Comparison of ENCODE assay signal across 8 mouse cellular contexts in genomic region chr14:47276036-47276603, GRCm38 (mm10). TPM values are rescaled to one million over a fixed set of nuclear protein-coding genes. Genes with fewer than 3 reads are reported as not detected.
A peak's percentile ranks its signal among the peaks of the same experiment; 100 is the strongest.
DNase-seq lines count a peak whose midpoint lies in the region; ATAC-seq and TF ChIP-seq lines count a peak whose summit lies in the region.

No protein-coding gene starts in this region.

- H3K27ac ChIP-seq in lung, embryonic 14.5 days (ENCODE audit: low read depth): peak overlapping the region; percentile 96
- peak overlapping the region; percentile 98 for H3K27ac ChIP-seq in heart, embryonic 15.5 days
- H3K27ac ChIP-seq in liver, embryonic 16.5 days (ENCODE audit: low read length): peak overlapping the region; percentile 96

- ATAC-seq in lung, embryonic 14.5 days (ENCODE audit: insufficient read depth): peak; percentile 24; the same call in 1 of the 2 replicates
- ATAC-seq in heart, embryonic 15.5 days (replicated peaks; ENCODE audit: insufficient number of reproducible peaks, insufficient read depth, low FRiP score, low read depth): 0 out of 2 replicates have a peak, but pooled peaks have one; percentile 2
- ATAC-seq in liver, embryonic 16.5 days (ENCODE audit: low read depth): no peak

- WGBS in lung, embryonic 14.5 days: under 1% methylated on average over 22 of the region's 22 CpGs
- WGBS in heart, embryonic 15.5 days: 1% methylated on average over 22 of the region's 22 CpGs
- WGBS in liver, embryonic 16.5 days (ENCODE audit: insufficient replicate concordance): 0% methylated on average over 22 of the region's 22 CpGs

- peak overlapping the region; percentile 70 for H3K4me3 ChIP-seq in lung, embryonic 14.5 days (ENCODE audit: low read depth, low read length)
- peak overlapping the region; percentile 98 for H3K4me3 ChIP-seq in heart, embryonic 15.5 days
- peak overlapping the region; percentile 98 for H3K4me3 ChIP-seq in liver, embryonic 16.5 days (ENCODE audit: low read depth, low read length)

- peaks cover 32% of the 10 kb centered on the region for H3K36me3 ChIP-seq in lung, embryonic 14.5 days (ENCODE audit: insufficient read depth)
- H3K36me3 ChIP-seq in heart, embryonic 15.5 days: peaks cover 8% of the 10 kb centered on the region; the same call in 1 of the 2 replicates
- peaks cover 22% of the 10 kb centered on the region for H3K36me3 ChIP-seq in liver, embryonic 16.5 days (ENCODE audit: control insufficient read depth, insufficient read depth)

- no peaks in the 10 kb centered on the region for H3K9me3 ChIP-seq in lung, embryonic 14.5 days (ENCODE audit: low read depth, low read length)
- no peaks in the 10 kb centered on the region for H3K9me3 ChIP-seq in heart, embryonic 15.5 days (replicated peaks)
- H3K9me3 ChIP-seq in liver, embryonic 16.5 days (replicated peaks; ENCODE audit: control insufficient read depth, low read length): no peaks in the 10 kb centered on the region

- H3K27me3 ChIP-seq in lung, embryonic 14.5 days (ENCODE audit: insufficient read depth, low read length): no peaks in the 10 kb centered on the region
- H3K27me3 ChIP-seq in heart, embryonic 15.5 days: no peaks in the 10 kb centered on the region
- no peaks in the 10 kb centered on the region for H3K27me3 ChIP-seq in liver, embryonic 16.5 days (ENCODE audit: control insufficient read depth, insufficient read depth, low read depth, low read length)

- peak; percentile 50 for DNase-seq in lung, embryonic 14.5 days
- DNase-seq in lung, postnatal 14 days: no peak
- peak; percentile 7 for DNase-seq in brain, adult 2 months (ENCODE audit: low read depth, low spot score)
- peak; percentile 25 to 68 for DNase-seq in spleen, postnatal 4 days (ENCODE audit: low spot score in 2 of 2)
- DNase-seq in adrenal gland, postnatal 25 days: no peak
- DNase-seq in Muller cell, postnatal 12 days (ENCODE audit: inconsistent ontology term): no peak

- no peak for TF ChIP-seq CTCF in lung, embryonic 14.5 days (IDR thresholded peaks at IDR 0.05; ENCODE audit: low read depth)

- peak overlapping the region; percentile 84 for H3K9ac ChIP-seq in lung, embryonic 14.5 days
- peak overlapping the region; percentile 93 for H3K9ac ChIP-seq in heart, embryonic 15.5 days
- peak overlapping the region; percentile 89 for H3K9ac ChIP-seq in liver, embryonic 16.5 days (ENCODE audit: low read depth, low read length)

- 0 out of 2 replicates have a peak, but pooled peaks cover 2% of the 10 kb centered on the region for H3K4me1 ChIP-seq in lung, embryonic 14.5 days (ENCODE audit: insufficient read depth)
- peaks cover 8% of the 10 kb centered on the region for H3K4me1 ChIP-seq in heart, embryonic 15.5 days (replicated peaks)
- peaks cover 11% of the 10 kb centered on the region for H3K4me1 ChIP-seq in liver, embryonic 16.5 days (ENCODE audit: control insufficient read depth, low read depth, low read length)

- H3K4me2 ChIP-seq in lung, embryonic 14.5 days: peak overlapping the region; percentile 81
- H3K4me2 ChIP-seq in heart, embryonic 15.5 days: peak overlapping the region; percentile 88
- peak overlapping the region; percentile 83 for H3K4me2 ChIP-seq in liver, embryonic 16.5 days (ENCODE audit: low read depth, low read length)

RNA-seq across cellular contexts. Expression of gene Wdhd1, which starts 0.5 kb away (rescaled TPM):
- 44.2 and 46.8 TPM in 2 replicates for polyA plus RNA-seq in lung, embryonic 14.5 days (2014; fragmentation: Nextera tagmentation; extraction: Ambion mirVana)
- polyA plus RNA-seq in heart, embryonic 15.5 days (2015; fragmentation: Nextera tagmentation; extraction: Ambion mirVana): 11.7 and 17.4 TPM in 2 replicates
- 29.5 and 33.8 TPM in 2 replicates for polyA plus RNA-seq in liver, embryonic 16.5 days (2015; fragmentation: Nextera tagmentation; extraction: Ambion mirVana)
- 4.8 and 7.5 TPM in 2 replicates for total RNA-seq in adrenal gland, postnatal 25 days (2021)

RNA-seq across cellular contexts. Expression of gene Socs4, which starts 0.6 kb away (rescaled TPM):
- polyA plus RNA-seq in lung, embryonic 14.5 days (2014; fragmentation: Nextera tagmentation; extraction: Ambion mirVana): 4.1 and 4.3 TPM in 2 replicates
- polyA plus RNA-seq in heart, embryonic 15.5 days (2015; fragmentation: Nextera tagmentation; extraction: Ambion mirVana): 1.8 and 1.9 TPM in 2 replicates
- polyA plus RNA-seq in liver, embryonic 16.5 days (2015; fragmentation: Nextera tagmentation; extraction: Ambion mirVana): 1.8 and 2.2 TPM in 2 replicates
- 20.1 and 20.6 TPM in 2 replicates for total RNA-seq in adrenal gland, postnatal 25 days (2021)

RNA-seq across cellular contexts. Expression of gene Mapk1ip1l, which starts 21.9 kb away (rescaled TPM):
- 97.1 and 101 TPM in 2 replicates for polyA plus RNA-seq in lung, embryonic 14.5 days (2014; fragmentation: Nextera tagmentation; extraction: Ambion mirVana)
- 35.9 and 43.6 TPM in 2 replicates for polyA plus RNA-seq in heart, embryonic 15.5 days (2015; fragmentation: Nextera tagmentation; extraction: Ambion mirVana)
- 27.0 and 30.9 TPM in 2 replicates for polyA plus RNA-seq in liver, embryonic 16.5 days (2015; fragmentation: Nextera tagmentation; extraction: Ambion mirVana)
- 60.6 and 77.5 TPM in 2 replicates for total RNA-seq in adrenal gland, postnatal 25 days (2021)

Comparison
In these comparisons a context has a peak if more than half of its experiments do, and no peak if none do; other contexts are left out.
1. DNase-seq: peak in lung, embryonic 14.5 days (single experiment), brain, adult 2 months (single experiment) and spleen, postnatal 4 days (2 of 2); none in lung, postnatal 14 days (single experiment), adrenal gland, postnatal 25 days (single experiment) and Muller cell, postnatal 12 days (single experiment).
2. Peak in every context shown above with its lines, with median percentiles within 50 percentile points of each other: H3K27ac ChIP-seq, H3K4me2 ChIP-seq, H3K4me3 ChIP-seq and H3K9ac ChIP-seq.